Mouse (Mus musculus) liver, embryonic 16.5 days (tissue): ENCODE measurements around the gene Rnf31. TPM values are rescaled to one million over a fixed set of nuclear protein-coding genes. Genes with fewer than 3 reads are reported as not detected.

Experiments used
- ATAC-seq: fragments of 200-750 bp; cut with Nextera tagmentation; 2 replicates; pipeline ENCODE4 v1.8.0; 2017; ENCODE audit warnings: low read depth, mild to moderate bottlenecking, moderate number of reproducible peaks, moderate library complexity
- H3K27ac ChIP-seq: fragments of 300-500 bp; sonication (generic); 2 replicates; pipeline ENCODE4 v1.5.1; 2014; ENCODE audit warnings: mild to moderate bottlenecking, low read length
- H3K27me3 ChIP-seq: fragments of 300-500 bp; sonication (generic); 2 replicates; pipeline ENCODE4 v1.6.1; 2014; ENCODE audit warnings: low read depth, low read length, mixed read lengths; ENCODE audit not compliant: control insufficient read depth, insufficient read depth
- H3K36me3 ChIP-seq: fragments of 300-500 bp; sonication (generic); 2 replicates; pipeline ENCODE4 v1.6.1; 2014; ENCODE audit warnings: mild to moderate bottlenecking; ENCODE audit not compliant: control insufficient read depth, insufficient read depth
- H3K4me1 ChIP-seq: fragments of 300-500 bp; sonication (generic); 2 replicates; pipeline ENCODE4 v1.6.1; 2014; ENCODE audit warnings: low read depth, low read length, mixed read lengths; ENCODE audit not compliant: control insufficient read depth
- H3K4me2 ChIP-seq: fragments of 300-500 bp; sonication (generic); 2 replicates; pipeline ENCODE4 v1.6.1; 2014; ENCODE audit warnings: low read depth, low read length, mixed read lengths
- H3K4me3 ChIP-seq: fragments of 300-500 bp; sonication (generic); 2 replicates; pipeline ENCODE4 v1.5.1; 2014; ENCODE audit warnings: low read depth, mild to moderate bottlenecking, low read length
- H3K9ac ChIP-seq: fragments of 300-500 bp; sonication (generic); 2 replicates; pipeline ENCODE4 v1.6.1; 2014; ENCODE audit warnings: low read depth, low read length
- H3K9me3 ChIP-seq: fragments of 300-500 bp; sonication (generic); replicated peaks from 2 replicates; pipeline ENCODE4 v1.6.1; 2016; ENCODE audit warnings: low read length; ENCODE audit not compliant: control insufficient read depth
- WGBS: fragments of 180-500 bp; shearing (Covaris S2); extraction: QIAGEN DNeasy Blood & Tissue Kit; methylation state at CpG from one replicate; pipeline ENCODE4 v1.1.7; 2014; ENCODE audit not compliant: insufficient replicate concordance; 5-methylcytosine and 5-hydroxymethylcytosine counted together
- polyA plus RNA-seq: library from polyadenylated mRNA; unstranded; fragments of >200 nt; fragmentation: Nextera tagmentation; extraction: Ambion mirVana; gene quantifications from 2 replicates; pipeline ENCODE4 v1.2.1, GENCODE M21; 2015

Gene Rnf31
- polyA plus RNA-seq, 1 experiment from 2014 or later, result 9.7 TPM

GRCm38 (mm10) chr14:55629312-55629711 is 37.8 kb downstream of the Rnf31 start:
- Histone ChIP-seq H3K4me2 (no peak overlapping the region), H3K27me3 (no peaks in the 10 kb centered on the region), H3K9ac (no peak overlapping the region), H3K27ac (no peak overlapping the region), H3K9me3 (no peaks in the 10 kb centered on the region), H3K36me3 (peaks cover 11% of the 10 kb centered on the region), H3K4me3 (no peak overlapping the region), H3K4me1 (peaks cover 10% of the 10 kb centered on the region)
- 32% methylated on average over 5 of the region's 5 CpGs for WGBS
- no peak for ATAC-seq

GRCm38 (mm10) chr14:55634874-55635522 is 43.5 kb downstream of the Rnf31 start:
- Histone ChIP-seq H3K9ac (peak overlapping the region; percentile 60), H3K4me3 (peak overlapping the region; percentile 65), H3K36me3 (peaks cover 24% of the 10 kb centered on the region), H3K4me2 (peak overlapping the region; percentile 93), H3K27me3 (no peaks in the 10 kb centered on the region), H3K4me1 (peaks cover 12% of the 10 kb centered on the region), H3K27ac (no peak overlapping the region), H3K9me3 (no peaks in the 10 kb centered on the region)
- 3% methylated on average over 23 of the region's 23 CpGs for WGBS
- ATAC-seq, result peak; percentile 24

- H3K27me3 ChIP-seq, result no peaks in the 10 kb centered on the region
- H3K4me3 ChIP-seq, result peak within 1 kb of the TSS; percentile 65
- peak within 1 kb of the TSS; percentile 93 for H3K4me2 ChIP-seq
- peaks cover 12% of the 10 kb centered on the region for H3K4me1 ChIP-seq
- WGBS, result 1% methylated on average over 33 of the region's 33 CpGs
- peak; percentile 82 for ATAC-seq
- no peaks in the 10 kb centered on the region for H3K9me3 ChIP-seq
- peaks cover 27% of the 10 kb centered on the region for H3K36me3 ChIP-seq
- peak within 1 kb of the TSS; percentile 49; the same call in 1 of the 2 replicates for H3K27ac ChIP-seq
- H3K9ac ChIP-seq, result peak within 1 kb of the TSS; percentile 60
Measured at GRCm38 (mm10) chr14:55635523-55636007, 44.1 kb downstream of the Rnf31 start, which contains the start of gene Ipo4. Gene Ipo4, minus strand, starts transcription at chr14:55635957.

GRCm38 (mm10) chr14:55637795-55638194 is 46.3 kb downstream of the Rnf31 start, which contains the start of gene Gm49378:
Gene Gm49378, minus strand, starts transcription at chr14:55637895.
- H3K4me2 ChIP-seq, result no peak within 1 kb of the TSS
- H3K27ac ChIP-seq, result no peak within 1 kb of the TSS
- H3K4me1 ChIP-seq, result peaks cover 25% of the 10 kb centered on the region
- H3K36me3 ChIP-seq, result peaks cover 32% of the 10 kb centered on the region
- no peak within 1 kb of the TSS for H3K9ac ChIP-seq
- no peak for ATAC-seq
- no peaks in the 10 kb centered on the region for H3K27me3 ChIP-seq
- H3K9me3 ChIP-seq, result no peaks in the 10 kb centered on the region
- H3K4me3 ChIP-seq, result no peak within 1 kb of the TSS
- 87% methylated on average over 9 of the region's 9 CpGs for WGBS

- Histone ChIP-seq H3K4me3 (no peak overlapping the region), H3K9me3 (no peaks in the 10 kb centered on the region), H3K4me2 (no peak overlapping the region), H3K9ac (no peak overlapping the region), H3K4me1 (peaks cover 25% of the 10 kb centered on the region), H3K27ac (no peak overlapping the region), H3K27me3 (no peaks in the 10 kb centered on the region), H3K36me3 (peaks cover 32% of the 10 kb centered on the region)
- 90% methylated on average over 14 of the region's 14 CpGs for WGBS
- no peak for ATAC-seq
Measured at GRCm38 (mm10) chr14:55640816-55641215, 49.3 kb downstream of the Rnf31 start.

GRCm38 (mm10) chr14:55641291-55641690 is 49.8 kb downstream of the Rnf31 start:
- Histone ChIP-seq H3K27ac (no peak overlapping the region), H3K4me1 (peaks cover 27% of the 10 kb centered on the region), H3K4me3 (no peak overlapping the region), H3K27me3 (no peaks in the 10 kb centered on the region), H3K9me3 (no peaks in the 10 kb centered on the region), H3K36me3 (peaks cover 34% of the 10 kb centered on the region), H3K4me2 (no peak overlapping the region), H3K9ac (no peak overlapping the region)
- ATAC-seq, result no peak
- 81% methylated on average over 13 of the region's 13 CpGs for WGBS

- ATAC-seq, result 0 out of 2 replicates have a peak, but pooled peaks have one; percentile 2
- Histone ChIP-seq H3K4me1 (peaks cover 28% of the 10 kb centered on the region), H3K27ac (peak overlapping the region; percentile 93), H3K9ac (peak overlapping the region; percentile 98), H3K4me3 (peak overlapping the region; percentile 99), H3K36me3 (peaks cover 32% of the 10 kb centered on the region), H3K4me2 (peak overlapping the region; percentile 85), H3K27me3 (no peaks in the 10 kb centered on the region), H3K9me3 (no peaks in the 10 kb centered on the region)
- WGBS, result 19% methylated on average over 8 of the region's 8 CpGs
Measured at GRCm38 (mm10) chr14:55642679-55643059, 51.2 kb downstream of the Rnf31 start.

GRCm38 (mm10) chr14:55643060-55643907 is 51.8 kb downstream of the Rnf31 start, which contains the start of gene Tm9sf1:
Gene Tm9sf1, minus strand, starts transcription at chr14:55643806.
- H3K4me1 ChIP-seq, result peaks cover 28% of the 10 kb centered on the region
- peak within 1 kb of the TSS; percentile 99 for H3K4me3 ChIP-seq
- H3K27ac ChIP-seq, result peak within 1 kb of the TSS; percentile 93
- under 1% methylated on average over 87 of the region's 89 CpGs for WGBS
- no peaks in the 10 kb centered on the region for H3K9me3 ChIP-seq
- no peaks in the 10 kb centered on the region for H3K27me3 ChIP-seq
- H3K9ac ChIP-seq, result peak within 1 kb of the TSS; percentile 98
- ATAC-seq, result peak; percentile 87
- H3K36me3 ChIP-seq, result peaks cover 27% of the 10 kb centered on the region
- H3K4me2 ChIP-seq, result peak within 1 kb of the TSS; percentile 85
